Mouse (Mus musculus): ENCODE data around the gene Zc3h14. TPM values are rescaled to one million over a fixed set of nuclear protein-coding genes. Genes with fewer than 3 reads are reported as not detected.

Zc3h14 gene
- polyA plus RNA-seq, 1 experiment from 2014 or later = 113 TPM

DNA sequence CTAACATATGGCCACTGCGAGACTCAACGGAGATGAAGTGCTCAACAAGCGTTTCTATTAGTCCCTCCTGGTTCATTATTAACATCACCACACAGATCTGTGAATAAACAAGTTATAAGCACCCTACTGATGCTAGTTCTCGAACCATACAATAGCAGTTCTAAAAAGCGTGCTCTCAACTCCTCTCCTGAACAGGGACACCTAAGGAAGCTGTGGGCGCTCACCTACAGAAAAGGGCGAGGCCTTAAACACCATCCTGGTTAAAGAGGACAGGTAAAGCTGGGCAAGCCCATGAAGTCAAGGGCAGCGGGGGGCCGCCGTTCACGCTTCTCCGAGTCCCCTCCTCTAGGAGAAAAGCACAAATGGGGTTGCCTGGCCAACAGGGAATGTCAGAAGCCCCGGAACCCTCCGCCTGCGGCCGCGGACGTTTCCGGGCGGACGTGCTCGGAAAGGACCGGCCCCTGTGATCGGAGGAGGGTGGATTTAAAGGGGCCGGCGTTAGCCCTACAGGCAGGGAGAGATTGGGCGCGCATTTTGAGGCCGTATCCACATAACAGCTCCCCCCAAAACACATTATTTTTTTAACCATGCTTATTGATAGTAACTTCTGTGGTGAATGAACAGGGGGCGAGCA lies 12.4 kb upstream of the Zc3h14 start:
- Histone ChIP-seq H3K27ac (replicated peaks; ENCODE audit: low read depth, low read length) (peak overlapping the region; percentile 70; the same call in 1 of the 2 replicates), H3K27me3 (replicated peaks; ENCODE audit: control insufficient read depth, insufficient read depth, low read length) (no peaks in the 10 kb centered on the region; the same call in 1 of the 2 replicates), H3K4me3 (ENCODE audit: low read depth, low read length) (peak overlapping the region; percentile 56), H3K9ac (ENCODE audit: low read depth, low read length) (peak overlapping the region; percentile 69), H3K4me1 (ENCODE audit: control insufficient read depth, insufficient read depth, low read length) (peaks cover 9% of the 10 kb centered on the region; the same call in 1 of the 2 replicates), H3K9me3 (ENCODE audit: control insufficient read depth, low read length) (no peaks in the 10 kb centered on the region), H3K4me2 (ENCODE audit: low read depth, low read length) (peak overlapping the region; percentile 80), H3K36me3 (ENCODE audit: control insufficient read depth, insufficient read depth, low read length) (no peaks in the 10 kb centered on the region)
- DNase-seq (ENCODE audit: low spot score) (peak; percentile 94), ATAC-seq (ENCODE audit: low read depth) (peak; percentile 90)
- 1% methylated on average over 30 of the region's 30 CpGs for WGBS

DNA sequence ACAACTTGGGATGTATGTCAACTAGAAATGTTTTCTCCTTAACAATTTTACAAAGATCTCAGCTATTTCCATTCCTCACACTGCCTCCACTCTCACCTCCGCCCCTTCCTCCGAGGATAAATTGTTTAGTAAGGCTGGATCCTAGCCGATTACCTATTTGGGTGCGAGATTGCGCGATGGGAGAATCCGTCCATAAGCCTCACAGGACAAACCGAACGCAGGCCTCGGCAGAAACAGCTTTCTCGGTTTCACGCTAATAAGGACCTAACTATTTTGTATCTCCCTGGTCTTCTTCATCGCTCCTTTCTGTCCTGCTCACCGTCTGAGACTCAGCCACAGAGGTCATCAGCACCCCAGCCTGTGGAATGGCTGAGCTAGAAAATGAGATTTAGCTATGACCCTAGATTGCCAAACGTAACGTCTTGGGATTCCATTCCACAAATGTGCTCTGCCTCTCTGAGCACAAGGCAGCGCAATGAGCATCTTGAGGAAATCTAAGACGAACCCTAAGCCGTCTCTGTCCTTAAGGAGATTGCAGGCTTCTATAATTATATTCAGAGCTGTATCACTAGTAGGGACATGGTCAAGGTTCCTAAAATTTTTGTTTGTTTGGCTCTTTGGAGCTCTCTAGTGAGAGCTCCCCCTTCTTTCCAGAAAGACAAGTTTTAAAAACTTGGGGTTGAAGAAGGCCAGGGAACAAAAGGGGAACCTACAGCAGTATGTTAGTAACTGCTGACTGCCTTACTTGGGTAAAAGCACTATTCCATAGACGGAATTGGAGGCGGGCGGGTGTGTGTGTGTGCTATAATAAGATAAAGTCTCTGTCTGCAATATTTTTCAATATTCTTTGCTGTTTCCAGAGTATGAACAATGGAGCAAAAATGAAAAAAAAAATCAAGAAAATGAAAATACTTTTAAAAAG lies 11.6 kb upstream of the Zc3h14 start:
- H3K4me3 ChIP-seq (ENCODE audit: low read depth, low read length) = peak overlapping the region; percentile 56
- no peak overlapping the region; the same call in 1 of the 2 replicates for H3K27ac ChIP-seq (replicated peaks; ENCODE audit: low read depth, low read length)
- H3K9ac ChIP-seq (ENCODE audit: low read depth, low read length) = peak overlapping the region; percentile 69
- H3K36me3 ChIP-seq (ENCODE audit: control insufficient read depth, insufficient read depth, low read length) = no peaks in the 10 kb centered on the region
- DNase-seq (ENCODE audit: low spot score) (no peak), ATAC-seq (ENCODE audit: low read depth) (no peak)
- H3K4me2 ChIP-seq (ENCODE audit: low read depth, low read length) = peak overlapping the region; percentile 80
- no peaks in the 10 kb centered on the region for H3K9me3 ChIP-seq (ENCODE audit: control insufficient read depth, low read length)
- WGBS = 8% methylated on average over 22 of the region's 22 CpGs
- H3K4me1 ChIP-seq (ENCODE audit: control insufficient read depth, insufficient read depth, low read length) = peaks cover 9% of the 10 kb centered on the region; the same call in 1 of the 2 replicates
- no peaks in the 10 kb centered on the region; the same call in 1 of the 2 replicates for H3K27me3 ChIP-seq (replicated peaks; ENCODE audit: control insufficient read depth, insufficient read depth, low read length)

GRCm38 (mm10) chr12:98736951-98737800 lies 9.6 kb upstream of the Zc3h14 start, which contains the start of gene Ptpn21:
Gene Ptpn21, minus strand, starts transcription at chr12:98737405.
- under 1% methylated on average over 42 of the region's 75 CpGs for WGBS
- Histone ChIP-seq H3K4me3 (ENCODE audit: low read depth, low read length) (peak within 1 kb of the TSS; percentile 80), H3K9ac (ENCODE audit: low read depth, low read length) (peak within 1 kb of the TSS; percentile 95), H3K4me1 (ENCODE audit: control insufficient read depth, insufficient read depth, low read length) (peaks cover 9% of the 10 kb centered on the region; the same call in 1 of the 2 replicates), H3K36me3 (ENCODE audit: control insufficient read depth, insufficient read depth, low read length) (no peaks in the 10 kb centered on the region), H3K27ac (replicated peaks; ENCODE audit: low read depth, low read length) (peak within 1 kb of the TSS; percentile 88), H3K27me3 (replicated peaks; ENCODE audit: control insufficient read depth, insufficient read depth, low read length) (no peaks in the 10 kb centered on the region; the same call in 1 of the 2 replicates), H3K4me2 (ENCODE audit: low read depth, low read length) (peak within 1 kb of the TSS; percentile 89), H3K9me3 (ENCODE audit: control insufficient read depth, low read length) (no peaks in the 10 kb centered on the region)
- ATAC-seq (ENCODE audit: low read depth) (peak; percentile 73), DNase-seq (ENCODE audit: low spot score) (peak; percentile 80)

GRCm38 (mm10) chr12:98737801-98738350 lies 8.9 kb upstream of the Zc3h14 start:
- Histone ChIP-seq H3K36me3 (ENCODE audit: control insufficient read depth, insufficient read depth, low read length) (no peaks in the 10 kb centered on the region), H3K9ac (ENCODE audit: low read depth, low read length) (peak overlapping the region; percentile 95), H3K4me3 (ENCODE audit: low read depth, low read length) (peak overlapping the region; percentile 80), H3K4me2 (ENCODE audit: low read depth, low read length) (peak overlapping the region; percentile 89), H3K4me1 (ENCODE audit: control insufficient read depth, insufficient read depth, low read length) (peaks cover 9% of the 10 kb centered on the region; the same call in 1 of the 2 replicates), H3K9me3 (ENCODE audit: control insufficient read depth, low read length) (no peaks in the 10 kb centered on the region), H3K27ac (replicated peaks; ENCODE audit: low read depth, low read length) (peak overlapping the region; percentile 88; the same call in 1 of the 2 replicates), H3K27me3 (replicated peaks; ENCODE audit: control insufficient read depth, insufficient read depth, low read length) (no peaks in the 10 kb centered on the region; the same call in 1 of the 2 replicates)
- peak; percentile 48 for DNase-seq (ENCODE audit: low spot score)
- ATAC-seq (ENCODE audit: low read depth) = peak; percentile 23; the same call in 1 of the 2 replicates
- WGBS = 16% methylated on average over 7 of the region's 7 CpGs

DNA sequence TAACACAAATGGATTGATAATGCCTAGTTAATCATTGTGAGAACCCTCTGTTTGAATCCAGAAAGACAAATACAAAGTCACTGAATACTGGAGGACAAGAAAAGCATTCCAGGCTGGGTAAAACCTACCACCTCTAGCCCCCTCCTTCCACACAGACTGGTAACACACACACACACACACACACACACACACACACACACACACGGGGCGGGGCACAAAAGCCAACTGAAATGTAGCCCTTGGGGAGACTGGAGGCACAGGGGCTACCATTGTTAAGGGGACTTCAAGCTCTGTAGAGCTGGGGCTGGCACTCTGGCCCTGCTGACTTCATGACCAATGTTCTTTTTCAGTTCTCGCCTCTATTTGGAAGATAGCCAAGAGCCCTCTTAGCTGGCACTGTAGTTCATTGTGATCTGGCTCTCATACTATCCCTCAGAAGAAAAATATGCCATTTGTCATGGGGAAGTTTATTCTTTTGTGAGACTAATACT lies 5.7 kb upstream of the Zc3h14 start:
- H3K9ac ChIP-seq (ENCODE audit: low read depth, low read length) = no peak overlapping the region
- no peak overlapping the region for H3K4me3 ChIP-seq (ENCODE audit: low read depth, low read length)
- ATAC-seq (ENCODE audit: low read depth) = peak; percentile 62
- no peaks in the 10 kb centered on the region for H3K9me3 ChIP-seq (ENCODE audit: control insufficient read depth, low read length)
- peak; percentile 68 for DNase-seq (ENCODE audit: low spot score)
- H3K36me3 ChIP-seq (ENCODE audit: control insufficient read depth, insufficient read depth, low read length) = no peaks in the 10 kb centered on the region
- H3K4me2 ChIP-seq (ENCODE audit: low read depth, low read length) = no peak overlapping the region
- H3K4me1 ChIP-seq (ENCODE audit: control insufficient read depth, insufficient read depth, low read length) = no peaks in the 10 kb centered on the region
- H3K27me3 ChIP-seq (replicated peaks; ENCODE audit: control insufficient read depth, insufficient read depth, low read length) = no peaks in the 10 kb centered on the region
- H3K27ac ChIP-seq (replicated peaks; ENCODE audit: low read depth, low read length) = no peak overlapping the region
- 46% methylated on average over 3 of the region's 3 CpGs for WGBS

DNA sequence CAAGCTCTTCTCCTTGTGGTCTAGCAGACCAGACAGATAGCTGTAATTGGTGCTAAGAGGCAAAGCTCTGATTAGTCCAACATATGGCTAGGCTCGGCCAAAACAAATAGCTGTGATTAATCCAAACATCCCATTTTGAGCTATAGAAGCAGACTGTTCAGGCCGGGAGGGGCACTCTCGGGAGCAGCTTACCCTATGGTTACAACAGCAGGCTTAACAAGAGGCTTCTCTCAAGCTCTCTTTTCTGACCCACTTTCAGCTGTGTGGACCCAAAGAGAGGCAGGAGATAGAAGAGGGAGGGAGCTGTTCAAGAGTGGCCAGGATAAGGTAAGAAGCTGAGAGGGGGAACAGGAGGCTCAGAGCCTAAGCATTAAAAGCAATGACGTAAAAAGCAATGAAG lies 1.1 kb upstream of the Zc3h14 start:
- Histone ChIP-seq H3K27ac (replicated peaks; ENCODE audit: low read depth, low read length) (no peak overlapping the region), H3K27me3 (replicated peaks; ENCODE audit: control insufficient read depth, insufficient read depth, low read length) (no peaks in the 10 kb centered on the region), H3K4me3 (ENCODE audit: low read depth, low read length) (no peak overlapping the region), H3K9ac (ENCODE audit: low read depth, low read length) (no peak overlapping the region), H3K4me1 (ENCODE audit: control insufficient read depth, insufficient read depth, low read length) (peaks cover 13% of the 10 kb centered on the region), H3K4me2 (ENCODE audit: low read depth, low read length) (no peak overlapping the region), H3K9me3 (ENCODE audit: control insufficient read depth, low read length) (no peaks in the 10 kb centered on the region), H3K36me3 (ENCODE audit: control insufficient read depth, insufficient read depth, low read length) (0 out of 2 replicates have a peak, but pooled peaks cover 7% of the 10 kb centered on the region)
- 51% methylated on average over 4 of the region's 4 CpGs for WGBS
- DNase-seq (ENCODE audit: low spot score) = peak; percentile 26
- ATAC-seq (ENCODE audit: low read depth) = no peak

DNA sequence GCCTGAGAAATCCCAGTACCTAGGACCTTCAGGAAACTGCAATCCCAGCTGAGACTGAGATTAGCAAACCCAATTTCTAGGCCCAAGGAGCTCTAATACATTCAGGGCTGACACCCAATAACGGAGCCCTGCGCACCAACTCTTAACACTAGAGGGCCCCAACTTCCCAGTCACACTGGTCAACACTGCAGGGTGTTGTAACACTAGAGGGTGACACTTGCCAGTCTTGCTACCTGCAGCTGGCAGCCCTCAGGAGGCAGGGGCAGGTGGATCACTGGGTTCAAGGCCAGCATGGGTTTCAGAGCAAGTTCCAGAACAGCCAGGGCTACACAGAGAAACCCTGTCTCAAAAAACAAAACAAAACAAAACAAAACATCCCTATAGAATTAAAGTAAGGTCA lies 633 bp upstream of the Zc3h14 start:
- peak; percentile 52 for DNase-seq (ENCODE audit: low spot score)

More for the DNA sequence above, 633 bp upstream of the Zc3h14 start:
- 0 out of 2 replicates have a peak, but pooled peaks cover 11% of the 10 kb centered on the region for H3K36me3 ChIP-seq (ENCODE audit: control insufficient read depth, insufficient read depth, low read length)
- ATAC-seq (ENCODE audit: low read depth) = peak; percentile 44; the same call in 1 of the 2 replicates
- H3K9me3 ChIP-seq (ENCODE audit: control insufficient read depth, low read length) = no peaks in the 10 kb centered on the region
- no peak overlapping the region for H3K27ac ChIP-seq (replicated peaks; ENCODE audit: low read depth, low read length)
- WGBS = 21% methylated on average over 2 of the region's 2 CpGs
- no peak overlapping the region for H3K9ac ChIP-seq (ENCODE audit: low read depth, low read length)
- no peak overlapping the region for H3K4me3 ChIP-seq (ENCODE audit: low read depth, low read length)
- H3K27me3 ChIP-seq (replicated peaks; ENCODE audit: control insufficient read depth, insufficient read depth, low read length) = no peaks in the 10 kb centered on the region
- peaks cover 13% of the 10 kb centered on the region for H3K4me1 ChIP-seq (ENCODE audit: control insufficient read depth, insufficient read depth, low read length)
- no peak overlapping the region for H3K4me2 ChIP-seq (ENCODE audit: low read depth, low read length)

All from embryonic facial prominence, embryonic 14.5 days (tissue).